Mouse (Mus musculus) forebrain, embryonic 12.5 days (tissue): ENCODE measurements around the gene Erp44. TPM values are rescaled to one million over a fixed set of nuclear protein-coding genes. Genes with fewer than 3 reads are reported as not detected.
A peak's percentile ranks its signal among the peaks of the same experiment; 100 is the strongest.

Experiments used
- ATAC-seq: fragments of 200-750 bp; cut with Nextera tagmentation; 2 replicates; pipeline ENCODE4 v1.8.0; 2017; ENCODE audit warnings: moderate TSS enrichment; ENCODE audit not compliant: low FRiP score
- H3K27ac ChIP-seq: fragments of 300-500 bp; sonication (generic); 2 replicates; pipeline ENCODE4 v1.5.1; 2016; ENCODE audit warnings: mild to moderate bottlenecking
- H3K27me3 ChIP-seq: fragments of 300-500 bp; sonication (generic); 2 replicates; pipeline ENCODE4 v1.6.1; 2016; ENCODE audit warnings: mild to moderate bottlenecking
- H3K36me3 ChIP-seq: fragments of 300-500 bp; sonication (generic); replicated peaks from 2 replicates; pipeline ENCODE4 v1.6.1; 2016; ENCODE audit warnings: mild to moderate bottlenecking
- H3K4me1 ChIP-seq: fragments of 300-500 bp; sonication (generic); 2 replicates; pipeline ENCODE4 v1.6.1; 2016
- H3K4me2 ChIP-seq: fragments of 300-500 bp; sonication (generic); 2 replicates; pipeline ENCODE4 v1.6.1; 2016; ENCODE audit warnings: mild to moderate bottlenecking, moderate library complexity
- H3K4me3 ChIP-seq: fragments of 300-500 bp; sonication (generic); replicated peaks from 2 replicates; pipeline ENCODE4 v1.5.1; 2016; ENCODE audit warnings: mild to moderate bottlenecking
- H3K9ac ChIP-seq: fragments of 300-500 bp; sonication (generic); 2 replicates; pipeline ENCODE4 v1.6.1; 2016; ENCODE audit warnings: mild to moderate bottlenecking
- H3K9me3 ChIP-seq: fragments of 300-500 bp; sonication (generic); 2 replicates; pipeline ENCODE4 v1.6.1; 2016
- WGBS: fragments of 180-500 bp; shearing (Covaris S2); methylation state at CpG from one replicate; pipeline ENCODE4 v1.1.7; 2016; 5-methylcytosine and 5-hydroxymethylcytosine counted together
- polyA plus RNA-seq: library from polyadenylated mRNA; unstranded; fragments of >200 nt; fragmentation: Nextera tagmentation; extraction: Ambion mirVana; gene quantifications from 2 replicates; pipeline ENCODE4 v1.2.1, GENCODE M21; 2016

Gene Erp44
- polyA plus RNA-seq, 1 experiment from 2014 or later, result 66.0 TPM

- H3K9ac ChIP-seq, result no peak overlapping the region
- H3K9me3 ChIP-seq, result no peaks in the 10 kb centered on the region
- no peak for ATAC-seq
- 67% methylated on average over 3 of the region's 3 CpGs for WGBS
- peaks cover 3% of the 10 kb centered on the region; the same call in 1 of the 2 replicates for H3K4me1 ChIP-seq
- no peak overlapping the region for H3K4me2 ChIP-seq
- no peaks in the 10 kb centered on the region for H3K36me3 ChIP-seq
- no peak overlapping the region for H3K27ac ChIP-seq
- H3K27me3 ChIP-seq, result no peaks in the 10 kb centered on the region
- H3K4me3 ChIP-seq, result no peak overlapping the region
Observed at GRCm38 (mm10) chr4:48225604-48226003, 53.8 kb downstream of the Erp44 start.

- Histone ChIP-seq H3K27me3 (no peaks in the 10 kb centered on the region), H3K4me3 (no peak overlapping the region), H3K4me1 (peaks cover 3% of the 10 kb centered on the region; the same call in 1 of the 2 replicates), H3K27ac (no peak overlapping the region), H3K9ac (no peak overlapping the region), H3K36me3 (no peaks in the 10 kb centered on the region), H3K9me3 (no peaks in the 10 kb centered on the region), H3K4me2 (no peak overlapping the region)
- peak; percentile 46; the same call in 1 of the 2 replicates for ATAC-seq
- WGBS, result 16% methylated on average over 2 of the region's 2 CpGs
Observed at GRCm38 (mm10) chr4:48225173-48225572, 54.2 kb downstream of the Erp44 start.

GRCm38 (mm10) chr4:48203564-48203963, 75.8 kb downstream of the Erp44 start:
- Histone ChIP-seq H3K9ac (no peak overlapping the region), H3K27ac (no peak overlapping the region), H3K4me1 (no peaks in the 10 kb centered on the region), H3K9me3 (no peaks in the 10 kb centered on the region), H3K4me3 (no peak overlapping the region), H3K27me3 (no peaks in the 10 kb centered on the region), H3K4me2 (no peak overlapping the region), H3K36me3 (peaks cover 13% of the 10 kb centered on the region)
- ATAC-seq, result no peak
- WGBS, result 81% methylated on average over 4 of the region's 4 CpGs

- H3K27ac ChIP-seq, result no peak overlapping the region
- H3K36me3 ChIP-seq, result peaks cover 3% of the 10 kb centered on the region; the same call in 1 of the 2 replicates
- ATAC-seq, result no peak
- H3K27me3 ChIP-seq, result no peaks in the 10 kb centered on the region
- no peak overlapping the region for H3K4me2 ChIP-seq
- no peak overlapping the region for H3K4me3 ChIP-seq
- no peaks in the 10 kb centered on the region for H3K9me3 ChIP-seq
- no peak overlapping the region for H3K9ac ChIP-seq
- WGBS, result 88% methylated on average over 8 of the region's 8 CpGs
- no peaks in the 10 kb centered on the region for H3K4me1 ChIP-seq
Observed at GRCm38 (mm10) chr4:48198447-48198846, 80.9 kb downstream of the Erp44 start.

GRCm38 (mm10) chr4:48197925-48198324, 81.4 kb downstream of the Erp44 start:
- ATAC-seq, result no peak
- H3K27ac ChIP-seq, result no peak overlapping the region
- 93% methylated on average over 3 of the region's 3 CpGs for WGBS
- H3K9me3 ChIP-seq, result no peaks in the 10 kb centered on the region
- no peak overlapping the region for H3K4me2 ChIP-seq
- no peak overlapping the region for H3K9ac ChIP-seq
- no peaks in the 10 kb centered on the region for H3K4me1 ChIP-seq
- H3K36me3 ChIP-seq, result peaks cover 3% of the 10 kb centered on the region; the same call in 1 of the 2 replicates
- no peak overlapping the region for H3K4me3 ChIP-seq
- no peaks in the 10 kb centered on the region for H3K27me3 ChIP-seq

- Histone ChIP-seq H3K4me3 (no peak overlapping the region), H3K9ac (no peak overlapping the region), H3K27ac (no peak overlapping the region), H3K9me3 (no peaks in the 10 kb centered on the region), H3K4me1 (peaks cover 7% of the 10 kb centered on the region; the same call in 1 of the 2 replicates), H3K36me3 (no peaks in the 10 kb centered on the region), H3K27me3 (no peaks in the 10 kb centered on the region), H3K4me2 (no peak overlapping the region)
- WGBS, result 92% methylated on average over 8 of the region's 8 CpGs
- ATAC-seq, result no peak
Observed at GRCm38 (mm10) chr4:48182115-48182806, 97.1 kb downstream of the Erp44 start.

GRCm38 (mm10) chr4:48181366-48181765, 98.0 kb downstream of the Erp44 start:
- WGBS, result 53% methylated on average over 6 of the region's 6 CpGs

GRCm38 (mm10) chr4:48180922-48181321, 98.4 kb downstream of the Erp44 start:
- no peaks in the 10 kb centered on the region for H3K36me3 ChIP-seq
- H3K9me3 ChIP-seq, result no peaks in the 10 kb centered on the region
- H3K27ac ChIP-seq, result no peak overlapping the region
- no peak for ATAC-seq
- H3K27me3 ChIP-seq, result no peaks in the 10 kb centered on the region
- peaks cover 7% of the 10 kb centered on the region; the same call in 1 of the 2 replicates for H3K4me1 ChIP-seq
- H3K4me2 ChIP-seq, result no peak overlapping the region
- WGBS, result 18% methylated on average over 2 of the region's 2 CpGs
- H3K4me3 ChIP-seq, result no peak overlapping the region
- H3K9ac ChIP-seq, result no peak overlapping the region

More at GRCm38 (mm10) chr4:48181366-48181765, 98.0 kb downstream of the Erp44 start:
- H3K36me3 ChIP-seq, result no peaks in the 10 kb centered on the region
- no peak for ATAC-seq
- H3K4me1 ChIP-seq, result peaks cover 7% of the 10 kb centered on the region; the same call in 1 of the 2 replicates
- no peak overlapping the region for H3K4me2 ChIP-seq
- no peak overlapping the region for H3K9ac ChIP-seq
- no peak overlapping the region for H3K4me3 ChIP-seq
- no peaks in the 10 kb centered on the region for H3K27me3 ChIP-seq
- H3K9me3 ChIP-seq, result no peaks in the 10 kb centered on the region
- H3K27ac ChIP-seq, result no peak overlapping the region

- Histone ChIP-seq H3K36me3 (no peaks in the 10 kb centered on the region), H3K4me2 (no peak overlapping the region), H3K9me3 (no peaks in the 10 kb centered on the region), H3K9ac (no peak overlapping the region), H3K27me3 (no peaks in the 10 kb centered on the region), H3K4me3 (no peak overlapping the region), H3K27ac (no peak overlapping the region), H3K4me1 (0 out of 2 replicates have a peak, but pooled peaks cover 3% of the 10 kb centered on the region)
- ATAC-seq, result no peak
- 98% methylated on average over 3 of the region's 3 CpGs for WGBS
Observed at GRCm38 (mm10) chr4:48175666-48176065, 103.7 kb downstream of the Erp44 start.

GRCm38 (mm10) chr4:48163851-48164250, 115.5 kb downstream of the Erp44 start:
- no peaks in the 10 kb centered on the region for H3K27me3 ChIP-seq
- no peaks in the 10 kb centered on the region for H3K9me3 ChIP-seq
- H3K27ac ChIP-seq, result no peak overlapping the region
- H3K4me2 ChIP-seq, result no peak overlapping the region
- peaks cover 15% of the 10 kb centered on the region for H3K36me3 ChIP-seq
- no peak overlapping the region for H3K4me3 ChIP-seq
- 81% methylated on average over 5 of the region's 5 CpGs for WGBS
- H3K9ac ChIP-seq, result no peak overlapping the region
- ATAC-seq, result no peak
- no peaks in the 10 kb centered on the region for H3K4me1 ChIP-seq

GRCm38 (mm10) chr4:48160386-48160785, 119.0 kb downstream of the Erp44 start:
- Histone ChIP-seq H3K4me3 (no peak overlapping the region), H3K9me3 (no peaks in the 10 kb centered on the region), H3K27me3 (no peaks in the 10 kb centered on the region), H3K4me2 (no peak overlapping the region), H3K9ac (no peak overlapping the region), H3K4me1 (no peaks in the 10 kb centered on the region), H3K36me3 (peaks cover 7% of the 10 kb centered on the region; the same call in 1 of the 2 replicates), H3K27ac (no peak overlapping the region)
- 85% methylated on average over 4 of the region's 4 CpGs for WGBS
- no peak for ATAC-seq

GRCm38 (mm10) chr4:48155864-48156263, 123.5 kb downstream of the Erp44 start:
- no peaks in the 10 kb centered on the region for H3K9me3 ChIP-seq
- peaks cover 7% of the 10 kb centered on the region; the same call in 1 of the 2 replicates for H3K36me3 ChIP-seq
- 62% methylated on average over 1 of the region's 1 CpGs for WGBS
- H3K4me3 ChIP-seq, result no peak overlapping the region
- no peak overlapping the region for H3K27ac ChIP-seq
- H3K4me2 ChIP-seq, result no peak overlapping the region
- no peaks in the 10 kb centered on the region for H3K4me1 ChIP-seq
- no peak for ATAC-seq
- H3K9ac ChIP-seq, result no peak overlapping the region
- H3K27me3 ChIP-seq, result no peaks in the 10 kb centered on the region

- Histone ChIP-seq H3K4me2 (no peak overlapping the region), H3K4me3 (no peak overlapping the region), H3K27me3 (no peaks in the 10 kb centered on the region), H3K9ac (no peak overlapping the region), H3K36me3 (no peaks in the 10 kb centered on the region), H3K9me3 (no peaks in the 10 kb centered on the region), H3K4me1 (no peaks in the 10 kb centered on the region), H3K27ac (no peak overlapping the region)
- ATAC-seq, result no peak
- WGBS, result 89% methylated on average over 5 of the region's 5 CpGs
Observed at GRCm38 (mm10) chr4:48153229-48153628, 126.1 kb downstream of the Erp44 start.
